Mouse (Mus musculus) CH12.LX (cell line): ENCODE data around the gene Irs2. TPM values are rescaled to one million over a fixed set of nuclear protein-coding genes. Genes with fewer than 3 reads are reported as not detected.

Experiments used
- DNase-seq: peaks from one replicate; pipeline ENCODE4 v3.0.0-alpha.2; 2013; ENCODE audit errors: extremely low read depth
- H3K27ac ChIP-seq: 2 replicates; pipeline ENCODE4 v1.5.1; 2012; ENCODE audit warnings: low read depth, mild to moderate bottlenecking, control low read depth, moderate library complexity; ENCODE audit not compliant: insufficient read depth
- H3K27me3 ChIP-seq: replicated peaks from 2 replicates; pipeline ENCODE3; 2012; ENCODE audit warnings: inconsistent platforms
- H3K36me3 ChIP-seq, 2 experiments: replicated peaks in 1 of 2; 2 replicates each; pipeline versions ENCODE3 to v1.6.1; 2012; ENCODE audit warnings: inconsistent platforms in 1 of 2, low read length in 1 of 2, mild to moderate bottlenecking in 1 of 2, mixed read lengths in 1 of 2, moderate library complexity in 1 of 2; ENCODE audit not compliant: control insufficient read depth in 1 of 2, insufficient read depth in 1 of 2
- H3K4me1 ChIP-seq, 2 experiments: 2 replicates each; pipeline ENCODE4 v1.6.1; 2012; ENCODE audit warnings: inconsistent platforms in 1 of 2, moderate library complexity in 1 of 2; ENCODE audit not compliant: insufficient read depth in 2 of 2, control insufficient read depth in 1 of 2
- H3K4me2 ChIP-seq: 2 replicates; pipeline ENCODE4 v1.6.1; 2012; ENCODE audit warnings: low read depth, mild to moderate bottlenecking, control low read depth; ENCODE audit not compliant: poor library complexity, insufficient read depth, severe bottlenecking
- H3K4me3 ChIP-seq, 3 experiments: fragments of 150-350 bp in 1 of 3; sonication (generic) in 1 of 3; replicated peaks in 1 of 3; 2 replicates each; pipeline versions ENCODE3 to v1.5.1; 2011 to 2012; ENCODE audit warnings: low read depth in 2 of 3, low read length in 2 of 3, mild to moderate bottlenecking in 2 of 3, moderate library complexity in 2 of 3, control low read depth in 1 of 3, improper control_type of control experiment in 1 of 3, inconsistent platforms in 1 of 3, mixed read lengths in 1 of 3; ENCODE audit not compliant: poor library complexity in 1 of 3
- H3K79me2 ChIP-seq: replicated peaks from 2 replicates; pipeline ENCODE4 v1.6.1; 2012; ENCODE audit warnings: mild to moderate bottlenecking, moderate library complexity; ENCODE audit not compliant: control insufficient read depth, poor library complexity, insufficient read depth, severe bottlenecking; ENCODE audit errors: extremely low read depth
- H3K9ac ChIP-seq: 2 replicates; pipeline ENCODE4 v1.6.1; 2012; ENCODE audit warnings: low read depth, mild to moderate bottlenecking, control low read depth, moderate library complexity; ENCODE audit not compliant: insufficient read depth
- H3K9me3 ChIP-seq: replicated peaks from 2 replicates; pipeline ENCODE3; 2012; ENCODE audit warnings: low read length, inconsistent platforms, mixed read lengths
- BHLHE40 ChIP-seq: IDR thresholded peaks from 2 replicates; pipeline ENCODE4 v1.6.1; 2011; ENCODE audit warnings: mild to moderate bottlenecking, low read depth, low read length, improper control_type of control experiment
- CHD1 ChIP-seq: IDR thresholded peaks from 2 replicates; pipeline ENCODE4 v1.6.1; 2012; ENCODE audit warnings: low read depth, low read length, improper control_type of control experiment, inconsistent platforms
- ELF1 ChIP-seq: IDR thresholded peaks from 2 replicates; pipeline ENCODE4 v1.6.1; 2014; ENCODE audit warnings: low read depth, mild to moderate bottlenecking, inconsistent platforms, low read length, improper control_type of control experiment
- ETS1 ChIP-seq: conservative IDR thresholded peaks from 2 replicates; pipeline ENCODE4 v1.6.1; 2012; ENCODE audit warnings: low read depth, mild to moderate bottlenecking, inconsistent platforms, low read length, improper control_type of control experiment, moderate library complexity
- IRF4 ChIP-seq: IDR thresholded peaks from 2 replicates; pipeline ENCODE4 v1.6.1; 2014; ENCODE audit warnings: low read depth, mild to moderate bottlenecking, inconsistent platforms, low read length, improper control_type of control experiment
- JUN ChIP-seq: IDR thresholded peaks from 2 replicates; pipeline ENCODE4 v1.6.1; 2011; ENCODE audit warnings: low read depth, mild to moderate bottlenecking, low read length, improper control_type of control experiment, moderate library complexity; ENCODE audit not compliant: insufficient read depth
- JUND ChIP-seq: conservative IDR thresholded peaks from 2 replicates; pipeline ENCODE4 v1.6.1; 2011; ENCODE audit warnings: low read depth, low read length, improper control_type of control experiment
- KAT2A ChIP-seq: IDR thresholded peaks from 2 replicates; pipeline ENCODE4 v1.6.1; 2012; ENCODE audit warnings: low read length, improper control_type of control experiment, inconsistent platforms; ENCODE audit not compliant: insufficient replicate concordance
- MYC ChIP-seq: IDR thresholded peaks from 2 replicates; pipeline ENCODE4 v1.6.1; 2011; ENCODE audit warnings: low read depth, mild to moderate bottlenecking, improper control_type of control experiment, low read length
- PAX5 ChIP-seq: IDR thresholded peaks from 2 replicates; pipeline ENCODE4 v1.6.1; 2012; ENCODE audit warnings: low read length, inconsistent platforms, mixed read lengths
- POLR2AphosphoS2 ChIP-seq: IDR thresholded peaks from 2 replicates; pipeline ENCODE4 v1.6.1; 2011; ENCODE audit warnings: low read depth, low read length, improper control_type of control experiment
- RAD21 ChIP-seq: IDR thresholded peaks from 2 replicates; pipeline ENCODE4 v1.6.1; 2011; ENCODE audit warnings: low read depth, mild to moderate bottlenecking, low read length, improper control_type of control experiment, moderate library complexity
- SMC3 ChIP-seq: IDR thresholded peaks from 2 replicates; pipeline ENCODE4 v1.6.1; 2011; ENCODE audit warnings: low read depth, low read length, improper control_type of control experiment
- TCF12 ChIP-seq: IDR thresholded peaks from 2 replicates; pipeline ENCODE4 v1.6.1; 2014; ENCODE audit warnings: low read depth, mild to moderate bottlenecking, inconsistent platforms, low read length, improper control_type of control experiment
- ZC3H11A ChIP-seq: IDR thresholded peaks from 2 replicates; pipeline ENCODE4 v1.6.1; 2012; ENCODE audit warnings: low read depth, mild to moderate bottlenecking, inconsistent platforms, low read length, improper control_type of control experiment
- ZKSCAN1 ChIP-seq: IDR thresholded peaks from 2 replicates; pipeline ENCODE4 v1.6.1; 2012; ENCODE audit warnings: low read depth, inconsistent platforms, low read length, improper control_type of control experiment, borderline replicate concordance
- dilution Hi-C: fragments of 300-500 bp; cut with MboI; formaldehyde crosslinking; loops from 2 replicates; pipeline ENCODE4 v1.14.3; 2020; ENCODE audit warnings: low sequenced_read_pairs; ENCODE audit not compliant: extremely low pct_unique_long_range_greater_than_20kb, extremely low pct_ligation_motif_present
- in situ Hi-C: fragments of 300-500 bp; cut with MboI; formaldehyde crosslinking; loops from 3 replicates; pipeline ENCODE4 v1.14.3; 2019; ENCODE audit warnings: low sequenced_read_pairs, low pct_ligation_motif_present, low pct_unique_long_range_greater_than_20kb, mixed read lengths
- polyA plus RNA-seq: library from polyadenylated mRNA; unstranded; fragments of >175 nt; gene quantifications from 2 replicates; pipeline ENCODE4 v1.2.1, GENCODE M21; 2012; ENCODE audit warnings: low read depth; ENCODE audit not compliant: insufficient read length
- total RNA-seq, 2 experiments: library from RNA; depleted of rRNA; stranded (reverse); fragments of 300-350 nt in 1 of 2; fragments of >200 nt in 1 of 2; gene quantifications; 2 replicates each; pipeline ENCODE4 v1.2.3; 2012 to 2014

Gene Irs2
- total and polyA plus RNA-seq, 3 experiments = 0.24 to 1.1 TPM; not detected in 1

- Histone ChIP-seq H3K9me3 (peaks cover 3% of the 10 kb centered on the region), H3K27me3 (peaks cover 1% of the 10 kb centered on the region), H3K4me3 (no peak overlapping the region), H3K4me2 (no peak overlapping the region), H3K27ac (no peak overlapping the region), H3K4me1 (peaks cover 0 to 5% of the 10 kb centered on the region in 2 experiments; a peak in 1 of 4 replicates), H3K36me3 (no peaks in the 10 kb centered on the region), H3K9ac (no peak overlapping the region), H3K79me2 (no peaks in the 10 kb centered on the region)
- dilution Hi-C loops (no loop called here), in situ Hi-C loops (no loop called here)
- TF ChIP-seq ETS1 (no peak), ELF1 (no peak), ZKSCAN1 (no peak), ZC3H11A (no peak), TCF12 (no peak), BHLHE40 (no peak), PAX5 (no peak), JUN (no peak), MYC (no peak), JUND (no peak), POLR2AphosphoS2 (no peak), RAD21 (no peak), CHD1 (no peak), SMC3 (no peak), IRF4 (no peak)
- DNase-seq = no peak
Observed at GRCm38 (mm10) chr8:10938284-10938683, 70.0 kb downstream of the Irs2 start.

GRCm38 (mm10) chr8:10936646-10937045 is 71.6 kb downstream of the Irs2 start:
- in situ Hi-C loops = no loop called here
- no peak overlapping the region for H3K9ac ChIP-seq
- TF ChIP-seq KAT2A (no peak), SMC3 (no peak)
- TF ChIP-seq, all 38 proteins: peak for 0
- H3K4me1 ChIP-seq = peaks cover 0 to 5% of the 10 kb centered on the region in 2 experiments; a peak in 1 of 4 replicates
- H3K27ac ChIP-seq = no peak overlapping the region
- H3K36me3 ChIP-seq = no peaks in the 10 kb centered on the region
- H3K4me2 ChIP-seq = no peak overlapping the region
- H3K79me2 ChIP-seq = no peaks in the 10 kb centered on the region
- no peaks in the 10 kb centered on the region for H3K27me3 ChIP-seq
- peaks cover 2% of the 10 kb centered on the region for H3K9me3 ChIP-seq
- dilution Hi-C loops = no loop called here
- H3K4me3 ChIP-seq = no peak overlapping the region
- no peak for DNase-seq
